Mouse (Mus musculus) heart, postnatal 0 days (tissue): ENCODE measurements around the gene 4930438A08Rik. TPM values are rescaled to one million over a fixed set of nuclear protein-coding genes. Genes with fewer than 3 reads are reported as not detected.

ENCODE experiments used
- ATAC-seq: fragments of 200-750 bp; cut with Nextera tagmentation; 2 replicates; pipeline ENCODE4 v1.8.0; 2017; ENCODE audit warnings: low read depth, moderate number of reproducible peaks, moderate library complexity; ENCODE audit not compliant: insufficient read depth
- DNase-seq: peaks from one replicate; pipeline ENCODE4 v3.0.0-alpha.2; 2016; ENCODE audit warnings: low spot score
- H3K27ac ChIP-seq: fragments of 300-500 bp; sonication (generic); 2 replicates; pipeline ENCODE4 v1.5.1; 2014; ENCODE audit warnings: low read depth, mild to moderate bottlenecking
- H3K27me3 ChIP-seq: fragments of 300-500 bp; sonication (generic); 2 replicates; pipeline ENCODE4 v1.6.1; 2014; ENCODE audit warnings: low read length, mixed read lengths; ENCODE audit not compliant: control insufficient read depth, insufficient read depth
- H3K36me3 ChIP-seq: fragments of 300-500 bp; sonication (generic); replicated peaks from 2 replicates; pipeline ENCODE4 v1.6.1; 2014; ENCODE audit warnings: low read length, mixed read lengths; ENCODE audit not compliant: control insufficient read depth, insufficient read depth
- H3K4me1 ChIP-seq: fragments of 300-500 bp; sonication (generic); 2 replicates; pipeline ENCODE4 v1.6.1; 2014; ENCODE audit warnings: antibody characterized with exemption; ENCODE audit not compliant: control insufficient read depth, insufficient read depth
- H3K4me2 ChIP-seq: fragments of 300-500 bp; sonication (generic); 2 replicates; pipeline ENCODE4 v1.6.1; 2014; ENCODE audit warnings: low read depth, mild to moderate bottlenecking, low read length, moderate library complexity
- H3K4me3 ChIP-seq: fragments of 300-500 bp; sonication (generic); 2 replicates; pipeline ENCODE4 v1.5.1; 2014; ENCODE audit warnings: low read depth, low read length
- H3K9ac ChIP-seq: fragments of 300-500 bp; sonication (generic); replicated peaks from 2 replicates; pipeline ENCODE4 v1.6.1; 2014; ENCODE audit warnings: low read depth, low read length, mixed read lengths
- H3K9me3 ChIP-seq: fragments of 300-500 bp; sonication (generic); replicated peaks from 2 replicates; pipeline ENCODE4 v1.6.1; 2016; ENCODE audit warnings: low read length; ENCODE audit not compliant: control insufficient read depth
- CTCF ChIP-seq: IDR thresholded peaks from 2 replicates; pipeline ENCODE4 v1.5.1; 2016; ENCODE audit warnings: antibody characterized with exemption, control low read depth, low read depth
- EP300 ChIP-seq: IDR thresholded peaks from 2 replicates; pipeline ENCODE4 v1.6.1; 2016; ENCODE audit warnings: antibody characterized with exemption, low read depth
- WGBS: fragments of 180-500 bp; shearing (Covaris S2); extraction: QIAGEN DNeasy Blood & Tissue Kit; methylation state at CpG from one replicate; pipeline ENCODE4 v1.1.7; 2014; 5-methylcytosine and 5-hydroxymethylcytosine counted together
- polyA plus RNA-seq: library from polyadenylated mRNA; unstranded; fragments of >200 nt; fragmentation: Nextera tagmentation; extraction: Ambion mirVana; gene quantifications from 2 replicates; pipeline ENCODE4 v1.2.1, GENCODE M21; 2015
- total RNA-seq: library from RNA; depleted of rRNA; stranded (reverse); fragments of >200 nt; gene quantifications from 2 replicates; pipeline ENCODE4 v1.2.3, GENCODE M21; 2014; ENCODE audit warnings: low replicate concordance

4930438A08Rik gene
- total and polyA plus RNA-seq, 2 experiments from 2014 or later: not detected

GRCm38 (mm10) chr11:58262336-58262735 is 12.3 kb upstream of the 4930438A08Rik start:
- 88% methylated on average over 3 of the region's 3 CpGs for WGBS
- Histone ChIP-seq H3K4me1 (no peaks in the 10 kb centered on the region), H3K27ac (no peak overlapping the region), H3K9me3 (no peaks in the 10 kb centered on the region), H3K9ac (no peak overlapping the region), H3K27me3 (no peaks in the 10 kb centered on the region), H3K4me3 (no peak overlapping the region), H3K4me2 (no peak overlapping the region), H3K36me3 (no peaks in the 10 kb centered on the region)
- DNase-seq (no peak), ATAC-seq (no peak)
- TF ChIP-seq EP300 (no peak), CTCF (no peak)

- Histone ChIP-seq H3K9ac (no peak overlapping the region), H3K4me1 (no peaks in the 10 kb centered on the region), H3K27ac (no peak overlapping the region), H3K27me3 (no peaks in the 10 kb centered on the region), H3K4me2 (no peak overlapping the region), H3K9me3 (no peaks in the 10 kb centered on the region), H3K36me3 (no peaks in the 10 kb centered on the region), H3K4me3 (no peak overlapping the region)
- 64% methylated on average over 2 of the region's 2 CpGs for WGBS
- ATAC-seq (no peak), DNase-seq (no peak)
- no peak for TF ChIP-seq CTCF
- no peak for TF ChIP-seq EP300
Observed at GRCm38 (mm10) chr11:58263516-58263915, 11.1 kb upstream of the 4930438A08Rik start.

- 74% methylated on average over 9 of the region's 9 CpGs for WGBS
- Histone ChIP-seq H3K4me3 (no peak overlapping the region), H3K27me3 (no peaks in the 10 kb centered on the region), H3K4me1 (no peaks in the 10 kb centered on the region), H3K4me2 (no peak overlapping the region), H3K9me3 (no peaks in the 10 kb centered on the region), H3K9ac (no peak overlapping the region), H3K36me3 (no peaks in the 10 kb centered on the region), H3K27ac (no peak overlapping the region)
- TF ChIP-seq CTCF: no peak
- no peak for TF ChIP-seq EP300
- ATAC-seq (no peak), DNase-seq (no peak)
Observed at GRCm38 (mm10) chr11:58264546-58264945, 10.1 kb upstream of the 4930438A08Rik start.

GRCm38 (mm10) chr11:58268285-58268684 is 6.3 kb upstream of the 4930438A08Rik start:
- TF ChIP-seq EP300 (no peak), CTCF (no peak)
- no peak for DNase-seq
- ATAC-seq: no peak
- no peaks in the 10 kb centered on the region for H3K4me1 ChIP-seq
- no peaks in the 10 kb centered on the region for H3K27me3 ChIP-seq
- no peaks in the 10 kb centered on the region for H3K9me3 ChIP-seq
- no peak overlapping the region for H3K4me2 ChIP-seq
- H3K4me3 ChIP-seq: no peak overlapping the region
- no peak overlapping the region for H3K9ac ChIP-seq
- H3K27ac ChIP-seq: no peak overlapping the region
- 86% methylated on average over 3 of the region's 3 CpGs for WGBS
- no peaks in the 10 kb centered on the region for H3K36me3 ChIP-seq

- H3K4me1 ChIP-seq: no peaks in the 10 kb centered on the region
- no peak for DNase-seq
- TF ChIP-seq CTCF (no peak), EP300 (no peak)
- H3K36me3 ChIP-seq: no peaks in the 10 kb centered on the region
- no peak overlapping the region for H3K4me2 ChIP-seq
- no peak overlapping the region for H3K4me3 ChIP-seq
- H3K9ac ChIP-seq: no peak overlapping the region
- no peak overlapping the region for H3K27ac ChIP-seq
- H3K27me3 ChIP-seq: no peaks in the 10 kb centered on the region
- ATAC-seq: no peak
- no peaks in the 10 kb centered on the region for H3K9me3 ChIP-seq
- 64% methylated on average over 4 of the region's 4 CpGs for WGBS
Observed at GRCm38 (mm10) chr11:58275756-58276155, 1.2 kb downstream of the 4930438A08Rik start.

GRCm38 (mm10) chr11:58281970-58282496 is 7.4 kb downstream of the 4930438A08Rik start:
- WGBS: 77% methylated on average over 13 of the region's 13 CpGs
- no peaks in the 10 kb centered on the region for H3K4me1 ChIP-seq
- H3K9me3 ChIP-seq: no peaks in the 10 kb centered on the region

More at GRCm38 (mm10) chr11:58281970-58282496, 7.4 kb downstream of the 4930438A08Rik start:
- ATAC-seq (no peak), DNase-seq (no peak)
- Histone ChIP-seq H3K36me3 (no peaks in the 10 kb centered on the region), H3K9ac (no peak overlapping the region), H3K27ac (no peak overlapping the region), H3K4me3 (no peak overlapping the region), H3K27me3 (0 out of 2 replicates have a peak, but pooled peaks cover 4% of the 10 kb centered on the region), H3K4me2 (no peak overlapping the region)
- TF ChIP-seq EP300 (no peak), CTCF (no peak)
